Mouse (Mus musculus) right cerebral cortex, postnatal 36 days (tissue): ENCODE data around the gene Inafm1.
"Not testable (repeated sequence)": the region's sequence is repeated elsewhere in the genome, so short reads cannot be mapped to it uniquely, and the experiment has no call there.

Experiments used
- DNase-seq, 2 experiments: peaks; one replicate each; pipeline ENCODE4 v3.0.0; 2022; ENCODE audit warnings: low spot score in 2 of 2, mixed read lengths in 1 of 2

The Inafm1 gene

GRCm38 (mm10) chr7:16273081-16273765, at the start of gene Inafm1:
Gene Inafm1 (minus strand): TSS chr7:16273617.
- peak; percentile 80 to 82 for DNase-seq

GRCm38 (mm10) chr7:16320479-16320878, 47.1 kb upstream of the Inafm1 start:
- no peak for DNase-seq

- no peak for DNase-seq
These were observed 45.8 kb upstream of the Inafm1 start for GRCm38 (mm10) chr7:16319216-16319615.

GRCm38 (mm10) chr7:16317094-16317493, 43.7 kb upstream of the Inafm1 start:
- no peak for DNase-seq

- no peak for DNase-seq
These were observed 41.9 kb upstream of the Inafm1 start for GRCm38 (mm10) chr7:16315222-16315759.

- DNase-seq = no peak
These were observed 40.9 kb upstream of the Inafm1 start for GRCm38 (mm10) chr7:16314221-16314775.

- peak; percentile 57 to 67 for DNase-seq
These were observed 40.2 kb upstream of the Inafm1 start for GRCm38 (mm10) chr7:16313481-16314220.

- DNase-seq = no peak
These were observed 39.4 kb upstream of the Inafm1 start for GRCm38 (mm10) chr7:16312672-16313311.

- no peak for DNase-seq
These were observed 38.7 kb upstream of the Inafm1 start for GRCm38 (mm10) chr7:16312011-16312671.

- no peak for DNase-seq
These were observed 38.1 kb upstream of the Inafm1 start for GRCm38 (mm10) chr7:16311453-16312004.

- DNase-seq = no peak
These were observed 37.4 kb upstream of the Inafm1 start for GRCm38 (mm10) chr7:16310521-16311452.

GRCm38 (mm10) chr7:16310020-16310520, 36.7 kb upstream of the Inafm1 start:
- DNase-seq = peak in 1 of 2 experiments; percentile 51

GRCm38 (mm10) chr7:16309318-16310019, 36.1 kb upstream of the Inafm1 start:
- DNase-seq = peak in 1 of 2 experiments; percentile 75

- DNase-seq = no peak
These were observed 35.3 kb upstream of the Inafm1 start for GRCm38 (mm10) chr7:16308555-16309317.

- not testable (repeated sequence) for DNase-seq
These were observed 34.7 kb upstream of the Inafm1 start, which contains the start of gene Bbc3 for GRCm38 (mm10) chr7:16308093-16308492. Gene Bbc3 (plus strand): TSS chr7:16308393.

- DNase-seq = not testable (repeated sequence)
These were observed 33.7 kb upstream of the Inafm1 start for GRCm38 (mm10) chr7:16307141-16307540.

- DNase-seq = peak; percentile 96
These were observed 26.1 kb upstream of the Inafm1 start for GRCm38 (mm10) chr7:16299419-16300035.

GRCm38 (mm10) chr7:16298927-16299326, 25.5 kb upstream of the Inafm1 start:
- no peak for DNase-seq
